7 mouse cellular contexts compared by ENCODE assay signal in genomic region chr7:99441534-99442072, GRCm38 (mm10). TPM values are rescaled to one million over a fixed set of nuclear protein-coding genes. Genes with fewer than 3 reads are reported as not detected.
DNase-seq lines count a peak whose midpoint lies in the region; ATAC-seq and TF ChIP-seq lines count a peak whose summit lies in the region.

No protein-coding gene starts in this region.

- H3K27ac ChIP-seq in embryonic facial prominence, embryonic 15.5 days (replicated peaks): 0 out of 2 replicates have a peak overlapping the region, but pooled peaks have one; percentile 34
- peak overlapping the region; percentile 30 for H3K27ac ChIP-seq in hindbrain, embryonic 13.5 days
- peak overlapping the region; percentile 43; the same call in 1 of the 2 replicates for H3K27ac ChIP-seq in limb, embryonic 14.5 days (replicated peaks; ENCODE audit: low read depth, low read length)
- peak overlapping the region; percentile 72; the same call in 1 of the 2 replicates for H3K27ac ChIP-seq in stomach, embryonic 14.5 days (ENCODE audit: low read length)

- no peaks in the 10 kb centered on the region for H3K27me3 ChIP-seq in embryonic facial prominence, embryonic 15.5 days
- H3K27me3 ChIP-seq in hindbrain, embryonic 13.5 days: no peaks in the 10 kb centered on the region
- no peaks in the 10 kb centered on the region for H3K27me3 ChIP-seq in limb, embryonic 14.5 days (ENCODE audit: control insufficient read depth, insufficient read depth, low read length)
- H3K27me3 ChIP-seq in stomach, embryonic 14.5 days (ENCODE audit: control insufficient read depth, insufficient read depth, low read length): no peaks in the 10 kb centered on the region

- no peaks in the 10 kb centered on the region for H3K36me3 ChIP-seq in embryonic facial prominence, embryonic 15.5 days
- peaks cover 41% of the 10 kb centered on the region for H3K36me3 ChIP-seq in hindbrain, embryonic 13.5 days
- no peaks in the 10 kb centered on the region for H3K36me3 ChIP-seq in limb, embryonic 14.5 days (ENCODE audit: control insufficient read depth, insufficient read depth, low read length)
- no peaks in the 10 kb centered on the region for H3K36me3 ChIP-seq in stomach, embryonic 14.5 days (ENCODE audit: control insufficient read depth, insufficient read depth, low read length)

- WGBS in embryonic facial prominence, embryonic 15.5 days: 25% methylated on average over 6 of the region's 6 CpGs
- 20% methylated on average over 6 of the region's 6 CpGs for WGBS in hindbrain, embryonic 13.5 days
- WGBS in limb, embryonic 14.5 days: 17% methylated on average over 6 of the region's 6 CpGs
- 18% methylated on average over 6 of the region's 6 CpGs for WGBS in stomach, embryonic 14.5 days

- DNase-seq in adrenal gland, adult 8-10 months: peak; percentile 60
- peak; percentile 45 for DNase-seq in limb, embryonic 14.5 days (ENCODE audit: low spot score)
- no peak for DNase-seq in right cerebral cortex, postnatal 25 days
- no peak for DNase-seq in left cerebral cortex, postnatal 4 days

- H3K4me3 ChIP-seq in embryonic facial prominence, embryonic 15.5 days (replicated peaks): no peak overlapping the region
- no peak overlapping the region for H3K4me3 ChIP-seq in hindbrain, embryonic 13.5 days
- H3K4me3 ChIP-seq in limb, embryonic 14.5 days (replicated peaks; ENCODE audit: low read length): no peak overlapping the region
- H3K4me3 ChIP-seq in stomach, embryonic 14.5 days (ENCODE audit: low read depth, low read length): no peak overlapping the region

- H3K4me2 ChIP-seq in embryonic facial prominence, embryonic 15.5 days (replicated peaks): no peak overlapping the region
- H3K4me2 ChIP-seq in hindbrain, embryonic 13.5 days: no peak overlapping the region
- no peak overlapping the region for H3K4me2 ChIP-seq in limb, embryonic 14.5 days (replicated peaks; ENCODE audit: low read depth, low read length, severe bottlenecking)
- 0 out of 2 replicates have a peak overlapping the region, but pooled peaks have one; percentile 7 for H3K4me2 ChIP-seq in stomach, embryonic 14.5 days (replicated peaks; ENCODE audit: low read depth, low read length)

- H3K4me1 ChIP-seq in embryonic facial prominence, embryonic 15.5 days: peaks cover 12% of the 10 kb centered on the region
- H3K4me1 ChIP-seq in hindbrain, embryonic 13.5 days (replicated peaks): peaks cover 37% of the 10 kb centered on the region
- H3K4me1 ChIP-seq in limb, embryonic 14.5 days (ENCODE audit: control insufficient read depth, insufficient read depth, low read length): peaks cover 22% of the 10 kb centered on the region
- peaks cover 22% of the 10 kb centered on the region for H3K4me1 ChIP-seq in stomach, embryonic 14.5 days (ENCODE audit: control insufficient read depth, insufficient read depth, low read length)

- no peak for ATAC-seq in embryonic facial prominence, embryonic 15.5 days (ENCODE audit: insufficient number of reproducible peaks, low FRiP score, low TSS enrichment, low read depth)
- ATAC-seq in hindbrain, embryonic 13.5 days (ENCODE audit: low FRiP score): 0 out of 2 replicates have a peak, but pooled peaks have one; percentile 16
- ATAC-seq in limb, embryonic 14.5 days (ENCODE audit: low FRiP score, low read depth): peak; percentile 46; the same call in 1 of the 2 replicates
- peak; percentile 87 for ATAC-seq in stomach, embryonic 14.5 days (ENCODE audit: insufficient number of reproducible peaks, insufficient read depth, low FRiP score, low read depth)

- no peak for TF ChIP-seq POLR2A in limb, embryonic 14.5 days (IDR thresholded peaks at IDR 0.05; ENCODE audit: borderline replicate concordance, extremely low read depth, insufficient read depth, insufficient read length)

- intact Hi-C loops in left cerebral cortex, postnatal 4 days (cut with DNase I): no loop called here

- no peaks in the 10 kb centered on the region for H3K9me3 ChIP-seq in embryonic facial prominence, embryonic 15.5 days (replicated peaks)
- no peaks in the 10 kb centered on the region for H3K9me3 ChIP-seq in hindbrain, embryonic 13.5 days
- no peaks in the 10 kb centered on the region for H3K9me3 ChIP-seq in limb, embryonic 14.5 days (ENCODE audit: control insufficient read depth, low read length)
- no peaks in the 10 kb centered on the region for H3K9me3 ChIP-seq in stomach, embryonic 14.5 days (ENCODE audit: control insufficient read depth, low read depth, low read length)

- no peak overlapping the region for H3K9ac ChIP-seq in embryonic facial prominence, embryonic 15.5 days
- H3K9ac ChIP-seq in hindbrain, embryonic 13.5 days: 0 out of 2 replicates have a peak overlapping the region, but pooled peaks have one; percentile 14
- 0 out of 2 replicates have a peak overlapping the region, but pooled peaks have one; percentile 25 for H3K9ac ChIP-seq in limb, embryonic 14.5 days (ENCODE audit: low read depth, low read length, severe bottlenecking)
- H3K9ac ChIP-seq in stomach, embryonic 14.5 days (replicated peaks; ENCODE audit: low read depth, low read length): no peak overlapping the region

RNA-seq across cellular contexts. Expression of gene Klhl35, which starts 24.2 kb away (rescaled TPM):
- 1 to 10 TPM in 1 of 4 experiments, under 1 TPM in 3; 0.38 to 1.2 (median 0.75) TPM for total RNA-seq in adrenal gland, adult 8-10 months (2022)
- 0.96 and 1.4 TPM in 2 replicates for polyA plus RNA-seq in embryonic facial prominence, embryonic 15.5 days (2015; fragmentation: Nextera tagmentation; extraction: Ambion mirVana)
- polyA plus RNA-seq in hindbrain, embryonic 13.5 days (2015; fragmentation: Nextera tagmentation; extraction: Ambion mirVana): 7.4 and 12.2 TPM in 2 replicates
- polyA plus RNA-seq in limb, embryonic 14.5 days (2012; rRNA removed): 1.3 and 1.5 TPM in 2 replicates
- 1.5 and 1.8 TPM in 2 replicates for polyA plus RNA-seq in limb, embryonic 14.5 days (2014; fragmentation: Nextera tagmentation; extraction: Ambion mirVana)
- polyA plus RNA-seq in stomach, embryonic 14.5 days (2014; fragmentation: Nextera tagmentation; extraction: Ambion mirVana): 0.65 and 0.83 TPM in 2 replicates
- total RNA-seq in left cerebral cortex, postnatal 4 days (2021): 1 to 10 TPM; 4.8 to 5.8 TPM

RNA-seq across cellular contexts. Expression of gene Rps3, which starts 41.9 kb away (rescaled TPM):
- 100 to 1,000 TPM; 533 to 601 (median 565) TPM for total RNA-seq in adrenal gland, adult 8-10 months (2022)
- polyA plus RNA-seq in embryonic facial prominence, embryonic 15.5 days (2015; fragmentation: Nextera tagmentation; extraction: Ambion mirVana): 746 and 790 TPM in 2 replicates
- polyA plus RNA-seq in hindbrain, embryonic 13.5 days (2015; fragmentation: Nextera tagmentation; extraction: Ambion mirVana): 523 and 532 TPM in 2 replicates
- polyA plus RNA-seq in limb, embryonic 14.5 days (2012; rRNA removed): 1,060 and 1,221 TPM in 2 replicates
- polyA plus RNA-seq in limb, embryonic 14.5 days (2014; fragmentation: Nextera tagmentation; extraction: Ambion mirVana): 903 and 945 TPM in 2 replicates
- 902 and 915 TPM in 2 replicates for polyA plus RNA-seq in stomach, embryonic 14.5 days (2014; fragmentation: Nextera tagmentation; extraction: Ambion mirVana)
- total RNA-seq in left cerebral cortex, postnatal 4 days (2021): 100 to 1,000 TPM; 379 to 396 TPM

Comparison
In these comparisons a context has a peak if more than half of its experiments do, and no peak if none do; other contexts are left out.
1. DNase-seq: peak in adrenal gland, adult 8-10 months (single experiment) and limb, embryonic 14.5 days (single experiment); none in right cerebral cortex, postnatal 25 days (single experiment) and left cerebral cortex, postnatal 4 days (single experiment).
2. H3K9ac ChIP-seq: peak in hindbrain, embryonic 13.5 days (single experiment) and limb, embryonic 14.5 days (single experiment); none in embryonic facial prominence, embryonic 15.5 days (single experiment) and stomach, embryonic 14.5 days (single experiment).
3. Peak in every context shown above with its lines, with median percentiles within 50 percentile points of each other: H3K27ac ChIP-seq.